Mouse (Mus musculus): ENCODE measurements around the gene Ap1s3.

The Ap1s3 gene

DNA sequence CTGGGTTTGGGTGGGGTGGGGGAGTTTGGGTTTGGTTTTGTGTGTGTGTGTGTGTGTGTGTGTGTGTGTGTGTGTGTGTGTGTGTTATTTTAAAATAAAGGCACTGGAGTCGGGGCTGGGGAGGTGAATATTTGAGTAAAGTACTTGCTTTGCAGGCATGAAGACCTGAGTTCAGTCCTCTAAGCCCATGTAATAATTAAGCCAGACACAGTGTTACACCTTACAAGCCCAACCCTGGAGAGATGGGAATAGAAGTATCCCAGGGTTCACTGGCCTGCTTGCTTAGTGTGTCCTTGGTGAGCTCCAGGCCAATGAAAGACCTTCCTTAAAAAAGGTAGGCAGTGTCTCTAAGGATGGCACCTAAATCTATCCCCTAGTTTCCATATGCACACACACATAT, 80.7 kb downstream of the Ap1s3 start:
- no peak for DNase-seq (ENCODE audit: low read depth)

DNA sequence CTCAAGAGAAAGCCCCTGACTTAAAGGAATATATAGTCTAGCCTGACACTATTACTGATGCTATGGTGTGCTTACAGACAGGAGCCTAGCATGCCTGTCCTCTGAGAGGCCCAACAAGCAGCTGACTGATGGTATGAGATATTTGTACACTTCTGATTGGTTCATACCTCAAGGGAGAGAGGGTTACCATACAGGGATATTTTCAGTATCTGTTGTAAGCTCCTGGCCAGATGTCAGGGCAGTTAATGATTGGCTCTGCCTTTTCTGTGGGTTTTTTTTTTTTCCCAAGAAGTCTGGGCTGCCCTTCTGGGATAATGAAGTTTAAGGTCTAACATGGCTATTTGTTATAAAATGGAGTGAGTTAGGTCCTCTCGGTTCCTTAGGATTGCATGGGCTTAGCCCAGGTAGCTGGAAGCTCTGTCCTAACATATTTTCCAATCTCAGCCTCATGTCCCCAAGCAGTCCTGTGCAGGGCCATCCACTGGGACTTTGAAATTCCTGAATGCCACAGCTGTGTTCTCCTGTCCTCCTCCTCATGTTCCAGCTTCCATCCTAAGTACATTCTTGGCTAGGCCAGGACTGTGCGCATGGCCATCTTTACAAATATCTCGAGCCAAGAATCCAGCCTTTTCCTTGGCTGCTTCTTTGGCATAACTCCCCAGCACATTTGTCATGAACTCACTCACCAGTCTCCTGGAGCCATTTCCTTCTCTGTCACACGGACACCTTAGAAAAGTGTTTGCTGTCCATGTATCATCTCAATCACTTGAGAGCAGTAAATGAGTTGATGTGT, 81.6 kb downstream of the Ap1s3 start:
- DNase-seq (ENCODE audit: low read depth) = no peak

DNA sequence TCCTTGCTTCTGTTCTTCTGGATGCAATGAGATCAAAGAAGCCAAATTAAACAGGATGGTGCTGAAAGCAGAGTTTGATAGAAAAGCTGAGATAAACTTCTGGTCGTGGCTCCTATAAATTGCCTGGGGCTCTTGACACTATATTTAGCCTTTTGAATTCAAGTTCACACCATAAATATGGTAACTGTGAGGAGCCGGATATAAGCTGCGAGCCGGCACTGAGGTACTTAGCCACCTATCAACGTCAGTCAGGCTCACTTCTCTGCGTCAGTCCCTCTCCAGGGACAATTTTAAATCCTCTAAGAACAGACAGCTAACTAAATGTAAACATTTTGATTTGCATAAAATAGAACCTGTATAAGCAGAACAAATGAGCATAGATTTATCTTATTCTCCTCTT, 82.3 kb downstream of the Ap1s3 start:
- no peak for DNase-seq (ENCODE audit: low read depth)

DNA sequence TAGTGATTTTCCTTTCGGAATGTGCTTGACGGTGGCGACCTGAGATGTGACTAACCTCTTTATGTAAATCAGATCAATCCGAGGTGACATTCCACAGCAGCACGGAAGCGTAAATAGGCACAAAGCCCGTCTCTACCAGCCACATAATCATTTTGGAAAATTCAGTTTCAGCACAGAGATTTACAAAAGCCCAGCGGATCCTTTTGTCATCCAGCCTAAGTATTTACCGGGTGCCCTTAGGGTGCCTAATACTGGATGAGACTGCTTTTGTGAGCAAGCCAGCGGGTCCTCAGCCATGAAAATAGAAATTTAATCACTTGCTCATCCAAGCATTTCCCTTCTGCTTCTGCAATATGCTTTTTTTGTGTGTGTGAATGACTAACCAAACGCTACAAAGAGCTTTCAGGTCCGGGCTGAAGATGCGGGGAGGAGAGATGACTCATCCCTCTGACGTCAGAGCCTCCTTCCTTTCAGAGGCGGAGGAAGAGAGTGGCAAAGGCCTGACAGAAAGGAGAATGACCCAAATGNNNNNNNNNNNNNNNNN, 90.6 kb downstream of the Ap1s3 start:
- DNase-seq (ENCODE audit: low read depth) = peak; percentile 70

DNA sequence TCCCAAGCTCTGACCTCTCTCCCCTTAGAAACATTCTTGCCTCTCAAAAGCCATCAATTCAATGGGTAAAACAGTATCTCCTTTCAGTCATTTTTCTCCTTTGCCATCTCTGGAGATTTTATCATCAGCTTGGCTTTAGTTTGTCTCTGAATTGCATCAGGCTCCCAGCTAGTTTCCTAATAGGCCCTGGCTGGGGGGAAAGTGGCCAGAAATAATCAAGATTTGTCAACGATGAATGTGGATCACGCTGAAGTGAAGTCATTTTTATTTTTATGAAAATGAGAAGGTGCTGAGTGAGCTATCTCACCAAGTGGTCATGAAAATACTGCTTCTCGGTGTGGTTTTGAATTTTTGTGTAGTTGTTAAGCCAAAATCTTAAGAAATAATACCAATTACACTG, 94.4 kb downstream of the Ap1s3 start:
- DNase-seq (ENCODE audit: low read depth) = no peak

DNA sequence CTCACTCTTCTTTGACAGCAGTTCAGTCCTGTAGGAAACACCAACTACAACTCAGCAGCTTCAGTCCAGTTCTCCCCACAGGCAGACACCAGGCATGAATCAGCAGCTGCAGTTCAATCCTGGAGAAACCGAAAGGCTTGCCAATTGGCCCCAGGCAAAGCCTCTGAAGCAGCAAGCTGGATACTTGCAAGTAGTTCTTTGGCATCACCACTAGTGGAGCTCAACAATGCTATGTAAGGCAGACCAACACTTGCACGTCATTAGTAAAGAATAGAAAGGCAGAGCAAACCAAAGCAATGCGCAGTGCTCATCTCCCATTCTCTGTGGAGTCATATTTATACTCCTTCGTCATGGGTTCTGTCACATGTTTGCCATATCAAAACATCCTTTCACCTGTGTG, 99.9 kb downstream of the Ap1s3 start:
- DNase-seq (ENCODE audit: low read depth) = no peak

DNA sequence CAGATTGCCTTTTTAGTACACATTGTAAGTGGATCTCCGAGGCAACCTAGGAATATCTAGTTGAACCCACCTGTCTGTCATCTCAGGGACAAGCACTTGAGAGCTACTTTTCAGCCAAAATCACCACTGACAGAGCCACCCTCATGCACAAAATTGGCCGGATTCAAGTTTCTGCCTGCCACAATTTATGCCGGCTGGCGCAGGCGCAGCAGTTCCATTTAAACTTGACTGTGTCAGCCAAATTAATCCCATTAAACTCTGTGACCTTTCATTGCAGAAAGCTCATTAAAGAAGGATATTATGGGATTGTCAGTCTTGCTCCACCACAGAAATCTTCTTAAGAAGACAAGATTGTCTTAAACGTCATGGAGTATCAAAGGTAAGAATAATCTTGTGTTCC, 100.6 kb downstream of the Ap1s3 start:
- DNase-seq (ENCODE audit: low read depth) = no peak

DNA sequence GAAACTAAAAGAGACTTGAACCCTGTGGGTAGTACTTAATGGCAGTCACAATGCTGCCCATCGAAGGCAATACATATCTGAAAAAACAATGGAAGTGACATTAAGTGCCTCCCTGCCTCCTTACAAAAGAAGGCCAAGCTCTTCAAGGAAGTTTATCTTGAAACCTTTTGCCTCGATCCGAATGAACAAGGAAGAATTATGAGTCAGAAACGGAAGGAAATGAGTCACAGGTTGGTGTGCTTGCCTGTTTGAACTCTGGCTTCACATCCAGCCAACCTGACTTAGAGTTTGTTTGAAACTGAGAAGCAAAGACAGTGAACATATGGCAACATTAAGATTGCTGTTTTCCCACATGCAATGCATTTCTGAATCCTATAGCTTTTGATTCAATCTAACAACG, 110.6 kb downstream of the Ap1s3 start:
- DNase-seq (ENCODE audit: low read depth) = peak; percentile 61
